Mouse (Mus musculus) bone marrow macrophage, adult 2 months (primary cell): ENCODE results near the gene Cd3g.

ENCODE experiments used
- CTCF ChIP-seq: IDR thresholded peaks from 2 replicates; pipeline ENCODE4 v1.5.1; 2012; ENCODE audit warnings: low read depth, mild to moderate bottlenecking, low read length, moderate library complexity
- POLR2A ChIP-seq: IDR thresholded peaks from 2 replicates; pipeline ENCODE4 v1.6.1; 2012; ENCODE audit warnings: mild to moderate bottlenecking, low read depth, low read length, borderline replicate concordance

DNA sequence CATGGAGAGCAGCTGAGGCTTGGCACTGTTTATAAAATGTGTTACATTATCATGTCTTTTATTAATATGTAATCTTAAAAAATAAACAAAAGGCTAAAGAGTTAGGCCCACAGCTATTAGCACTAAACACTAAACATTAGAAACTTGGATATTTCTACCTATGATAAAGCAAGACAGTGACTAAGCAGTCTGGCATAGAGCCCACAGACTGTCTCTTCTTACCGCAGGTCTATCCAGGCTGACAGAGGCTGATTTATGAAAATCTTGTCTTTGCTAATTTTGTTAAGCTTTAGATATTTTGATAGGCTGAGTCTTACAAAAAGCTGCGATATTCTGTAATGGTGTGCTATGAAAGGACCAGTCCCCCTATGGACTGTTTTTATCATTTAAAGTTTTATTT lies 13.0 kb upstream of the Cd3g start:
- TF ChIP-seq POLR2A (no peak), CTCF (no peak)
